In the genomic region with DNA sequence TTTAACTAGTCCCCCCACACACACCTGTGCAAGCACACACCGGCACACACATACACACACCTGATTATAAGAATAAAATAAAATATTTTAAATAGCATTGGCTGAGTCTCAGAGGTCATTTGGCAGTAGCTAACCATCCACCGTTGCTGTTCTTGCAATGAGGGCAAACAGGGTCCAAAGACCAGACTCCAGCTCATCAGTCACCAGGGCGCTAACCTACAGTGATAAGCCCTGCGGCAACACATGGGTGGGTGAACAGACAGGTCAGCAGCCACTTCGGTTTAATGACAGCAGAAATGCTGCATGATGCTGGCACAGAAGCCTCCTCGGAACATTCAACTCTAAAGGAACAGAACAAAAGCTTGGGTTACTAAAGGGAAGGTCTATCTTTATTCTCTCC, we compare ENCODE assay signal across 29 mouse cellular contexts. TPM values are rescaled to one million over a fixed set of nuclear protein-coding genes. Genes with fewer than 3 reads are reported as not detected.
DNase-seq lines count a peak whose midpoint lies in the region; ATAC-seq and TF ChIP-seq lines count a peak whose summit lies in the region.
"Had no signal": no experiment of that assay in that cellular context is flagged by ENCODE, and none has a peak within 500 bp of the region (broad histone marks: within the 10 kb centered on the region; RNA-seq: fewer than 3 reads in every experiment).

No protein-coding gene starts in this region.

- ATAC-seq in forebrain, embryonic 12.5 days (ENCODE audit: low FRiP score), result no peak
- no peak for ATAC-seq in kidney, embryonic 16.5 days (ENCODE audit: low FRiP score, low TSS enrichment)
- ATAC-seq: activated CD4-positive, CD25-positive, alpha-beta regulatory T cell, adult 4 months; forebrain, embryonic 16.5 days; midbrain, embryonic 16.5 days had no signal

- H3K4me1 ChIP-seq in forebrain, embryonic 10.5 days, result no peaks in the 10 kb centered on the region
- no peaks in the 10 kb centered on the region for H3K4me1 ChIP-seq in forebrain, embryonic 12.5 days
- H3K4me1 ChIP-seq in kidney, adult 2 months (ENCODE audit: control insufficient read depth, insufficient read depth, low read length), result no peaks in the 10 kb centered on the region; the same call in 1 of the 2 replicates
- no peaks in the 10 kb centered on the region for H3K4me1 ChIP-seq in kidney, embryonic 16.5 days (ENCODE audit: insufficient read depth, low read length)

- H3K36me3 ChIP-seq in forebrain, embryonic 10.5 days (replicated peaks), result no peaks in the 10 kb centered on the region
- H3K36me3 ChIP-seq in forebrain, embryonic 12.5 days (replicated peaks), result no peaks in the 10 kb centered on the region
- H3K36me3 ChIP-seq in kidney, adult 2 months (ENCODE audit: control insufficient read depth, insufficient read depth, low read length), result no peaks in the 10 kb centered on the region
- no peaks in the 10 kb centered on the region for H3K36me3 ChIP-seq in kidney, embryonic 16.5 days (ENCODE audit: insufficient read depth, low read length)
- H3K36me3 ChIP-seq: embryonic facial prominence, embryonic 15.5 days; heart, embryonic 12.5 days; hindbrain, embryonic 12.5 days; limb, embryonic 15.5 days; neural tube, embryonic 13.5 days had no signal

- peak; percentile 9 for DNase-seq in forebrain, embryonic 10.5 days (ENCODE audit: extremely low spot score, low spot score)
- DNase-seq in kidney, adult 2 months, result peak; percentile 54
- peak; percentile 23 to 60 for DNase-seq in kidney, postnatal 25 days
- DNase-seq in retina, embryonic 14.5 days (ENCODE audit: low spot score), result peak; percentile 45
- DNase-seq in layer of hippocampus, adult 11-12 months (ENCODE audit: low spot score), result no peak
- no peak for DNase-seq in right cerebral cortex, postnatal 14 days
- DNase-seq: adrenal gland, adult 8-10 months; cerebellum, adult 2 months; gastrocnemius, postnatal 25 days; heart, adult 18-20 months; heart, postnatal 10 days; left cerebral cortex, postnatal 4 days; thymus, adult 18-20 months; thymus, postnatal 4 days had no signal

- no peak for TF ChIP-seq POLR2A in kidney, adult 2 months (IDR thresholded peaks at IDR 0.05; ENCODE audit: low read depth, low read length)

- no peaks in the 10 kb centered on the region for H3K27me3 ChIP-seq in forebrain, embryonic 10.5 days (ENCODE audit: poor library complexity, severe bottlenecking)
- no peaks in the 10 kb centered on the region for H3K27me3 ChIP-seq in forebrain, embryonic 12.5 days
- no peaks in the 10 kb centered on the region for H3K27me3 ChIP-seq in kidney, adult 2 months (replicated peaks; ENCODE audit: control insufficient read depth, insufficient read depth, low read length)
- no peaks in the 10 kb centered on the region for H3K27me3 ChIP-seq in kidney, embryonic 16.5 days (ENCODE audit: insufficient read depth, low read length)
- H3K27me3 ChIP-seq: embryonic facial prominence, embryonic 15.5 days; heart, embryonic 12.5 days; hindbrain, embryonic 12.5 days; limb, embryonic 15.5 days; neural tube, embryonic 13.5 days had no signal

- WGBS in forebrain, embryonic 10.5 days, result 88% methylated on average over 6 of the region's 6 CpGs
- 82% methylated on average over 6 of the region's 6 CpGs for WGBS in forebrain, embryonic 12.5 days
- WGBS in kidney, adult 2 months, result 47% methylated on average over 6 of the region's 6 CpGs
- 70% methylated on average over 6 of the region's 6 CpGs for WGBS in kidney, embryonic 16.5 days

- H3K4me2 ChIP-seq in forebrain, embryonic 12.5 days, result no peak overlapping the region
- no peak overlapping the region for H3K4me2 ChIP-seq in kidney, embryonic 16.5 days (replicated peaks; ENCODE audit: low read depth, low read length)
- H3K4me2 ChIP-seq: embryonic facial prominence, embryonic 15.5 days; heart, embryonic 12.5 days; hindbrain, embryonic 12.5 days; limb, embryonic 15.5 days; neural tube, embryonic 13.5 days had no signal

- no peak overlapping the region for H3K9ac ChIP-seq in forebrain, embryonic 12.5 days
- H3K9ac ChIP-seq in kidney, embryonic 16.5 days (replicated peaks; ENCODE audit: low read length), result no peak overlapping the region
- H3K9ac ChIP-seq: embryonic facial prominence, embryonic 15.5 days; heart, embryonic 12.5 days; hindbrain, embryonic 12.5 days; limb, embryonic 15.5 days; neural tube, embryonic 13.5 days had no signal

- H3K4me3 ChIP-seq in forebrain, embryonic 10.5 days, result no peak overlapping the region
- H3K4me3 ChIP-seq in forebrain, embryonic 12.5 days (replicated peaks), result no peak overlapping the region
- no peak overlapping the region for H3K4me3 ChIP-seq in kidney, adult 2 months (ENCODE audit: insufficient read depth, low read depth, low read length)
- no peak overlapping the region for H3K4me3 ChIP-seq in kidney, embryonic 16.5 days (ENCODE audit: low read length)
- H3K4me3 ChIP-seq: embryonic facial prominence, embryonic 15.5 days; heart, embryonic 12.5 days; hindbrain, embryonic 12.5 days; limb, embryonic 15.5 days; myocyte; neural tube, embryonic 13.5 days had no signal

- no peaks in the 10 kb centered on the region for H3K9me3 ChIP-seq in forebrain, embryonic 10.5 days
- no peaks in the 10 kb centered on the region for H3K9me3 ChIP-seq in forebrain, embryonic 12.5 days
- H3K9me3 ChIP-seq in kidney, embryonic 16.5 days (ENCODE audit: low read length), result no peaks in the 10 kb centered on the region
- H3K9me3 ChIP-seq: embryonic facial prominence, embryonic 15.5 days; heart, embryonic 12.5 days; hindbrain, embryonic 12.5 days; limb, embryonic 15.5 days; neural tube, embryonic 13.5 days had no signal

- no peak overlapping the region for H3K27ac ChIP-seq in forebrain, embryonic 10.5 days
- H3K27ac ChIP-seq in forebrain, embryonic 12.5 days, result no peak overlapping the region
- no peak overlapping the region for H3K27ac ChIP-seq in kidney, adult 2 months (ENCODE audit: insufficient read depth, low read depth, low read length)
- H3K27ac ChIP-seq in kidney, embryonic 16.5 days (ENCODE audit: low read length), result no peak overlapping the region
- H3K27ac ChIP-seq: embryonic facial prominence, embryonic 15.5 days; hindbrain, embryonic 12.5 days; limb, embryonic 15.5 days; macrophage; neural tube, embryonic 13.5 days had no signal

- TF ChIP-seq CTCF in kidney, adult 2 months (conservative IDR thresholded peaks at IDR 0.05; ENCODE audit: insufficient read depth, insufficient read length, low read depth, low read length), result no peak

RNA-seq across cellular contexts. Expression of a gene that starts 54.9 kb away (rescaled TPM):
- polyA plus RNA-seq in forebrain, embryonic 10.5 days (2016; fragmentation: Nextera tagmentation; extraction: Ambion mirVana), result not detected in 2 replicates
- not detected in 2 replicates for polyA plus RNA-seq in forebrain, embryonic 12.5 days (2016; fragmentation: Nextera tagmentation; extraction: Ambion mirVana)
- polyA plus RNA-seq in kidney, adult 2 months (2012; rRNA removed), result not detected in 2 replicates
- not detected in 2 replicates for polyA plus RNA-seq in kidney, embryonic 16.5 days (2015; fragmentation: Nextera tagmentation; extraction: Ambion mirVana)
- polyA plus RNA-seq: activated CD4-positive, CD25-positive, alpha-beta regulatory T cell, adult 4 months; cerebellum, adult 2 months; embryonic facial prominence, embryonic 15.5 days; forebrain, embryonic 16.5 days; heart, embryonic 12.5 days; hindbrain, embryonic 12.5 days; limb, embryonic 15.5 days; lung, embryonic 16.5 days; macrophage; midbrain, embryonic 16.5 days; myocyte; neural tube, embryonic 13.5 days; small intestine, adult 2 months; stomach, embryonic 16.5 days had no signal

Comparison
In these comparisons a context has a peak if more than half of its experiments do, and no peak if none do; other contexts are left out.
1. DNase-seq: peak in forebrain, embryonic 10.5 days (single experiment), kidney, adult 2 months (single experiment), kidney, postnatal 25 days (2 of 2) and retina, embryonic 14.5 days (single experiment); none in layer of hippocampus, adult 11-12 months (single experiment) and right cerebral cortex, postnatal 14 days (single experiment).